8 mouse cellular contexts compared by ENCODE assay signal in the genomic region with DNA sequence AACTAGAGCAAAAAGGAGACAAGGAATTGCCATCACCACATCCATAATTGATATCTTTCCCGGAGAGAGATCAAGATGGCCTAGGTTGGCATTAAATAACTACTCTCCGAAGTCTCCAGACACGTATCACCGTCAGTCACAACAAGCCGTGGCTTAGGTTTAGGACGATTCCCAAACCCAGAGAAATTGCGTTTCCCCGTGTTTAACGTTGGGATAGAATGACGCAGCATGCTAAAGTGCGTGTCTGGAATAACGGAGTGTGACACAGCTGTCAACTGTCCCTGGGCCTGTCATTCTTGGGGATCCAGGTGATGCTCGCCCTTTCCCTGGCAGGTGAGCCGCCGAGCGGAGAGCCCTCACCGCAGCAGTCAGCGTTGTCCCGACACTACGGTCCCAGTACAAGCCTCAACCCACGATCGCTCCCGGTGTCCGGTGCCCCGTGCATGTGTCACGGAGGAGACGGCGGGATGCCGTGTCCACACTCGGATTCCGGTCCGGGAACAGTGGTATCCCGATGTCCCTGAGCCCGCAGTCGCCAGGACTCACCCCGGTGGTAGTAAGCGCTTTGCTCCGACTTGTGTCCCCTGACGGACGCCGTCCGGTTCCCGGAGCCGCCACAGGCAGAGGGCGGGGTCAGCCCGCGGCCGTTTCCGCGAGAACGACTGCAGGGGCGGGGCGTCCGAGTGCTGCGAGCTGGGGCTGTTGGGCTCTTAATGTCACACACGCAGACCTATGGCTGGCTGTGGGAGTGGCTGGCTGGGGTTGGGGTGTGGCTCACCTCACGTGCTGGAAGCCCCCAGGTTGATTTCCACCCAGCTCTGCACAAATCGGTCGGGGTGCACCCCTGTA. TPM values are rescaled to one million over a fixed set of nuclear protein-coding genes. Genes with fewer than 3 reads are reported as not detected.
DNase-seq lines count a peak whose midpoint lies in the region; ATAC-seq lines count a peak whose summit lies in the region.

No protein-coding gene starts in this region.

- peaks cover 16% of the 10 kb centered on the region for H3K4me1 ChIP-seq in hindbrain, embryonic 15.5 days (replicated peaks)

- peaks cover 1% of the 10 kb centered on the region; the same call in 1 of the 2 replicates for H3K36me3 ChIP-seq in hindbrain, embryonic 15.5 days

- no peaks in the 10 kb centered on the region for H3K27me3 ChIP-seq in hindbrain, embryonic 15.5 days

- H3K27ac ChIP-seq in hindbrain, embryonic 15.5 days (replicated peaks), result peak overlapping the region; percentile 75

- peak overlapping the region; percentile 82 for H3K4me2 ChIP-seq in hindbrain, embryonic 15.5 days

- peak; percentile 52 for DNase-seq in WW6 (ENCODE audit: low read depth, low spot score)
- DNase-seq in cerebellum, postnatal 36 days, result peak; percentile 93 to 96
- DNase-seq in frontal cortex, postnatal 36 days (ENCODE audit: low spot score in 2 of 2), result peak; percentile 85 to 88
- DNase-seq in left cerebral cortex, adult 11 months (ENCODE audit: low spot score), result peak; percentile 73
- peak; percentile 97 for DNase-seq in lung, postnatal 36 days
- peak; percentile 89 for DNase-seq in retina, embryonic 14.5 days (ENCODE audit: low spot score)
- peak; percentile 95 to 96 for DNase-seq in thymus, postnatal 36 days

- H3K9me3 ChIP-seq in hindbrain, embryonic 15.5 days, result no peaks in the 10 kb centered on the region

- ATAC-seq in hindbrain, embryonic 15.5 days (ENCODE audit: low FRiP score, low read depth), result peak; percentile 95

- peak overlapping the region; percentile 63 for H3K4me3 ChIP-seq in hindbrain, embryonic 15.5 days

- H3K9ac ChIP-seq in hindbrain, embryonic 15.5 days, result peak overlapping the region; percentile 73

- under 1% methylated on average over 59 of the region's 59 CpGs for WGBS in hindbrain, embryonic 15.5 days

RNA-seq across cellular contexts. Expression of a gene that starts 3.6 kb away (rescaled TPM):
- polyA plus RNA-seq in hindbrain, embryonic 15.5 days (2015; fragmentation: Nextera tagmentation; extraction: Ambion mirVana), result 20.9 and 23.0 TPM in 2 replicates

RNA-seq across cellular contexts. Expression of a gene that starts 59.1 kb away (rescaled TPM):
- polyA plus RNA-seq in hindbrain, embryonic 15.5 days (2015; fragmentation: Nextera tagmentation; extraction: Ambion mirVana), result 1.7 and 1.8 TPM in 2 replicates

Comparison
In these comparisons a context has a peak if more than half of its experiments do, and no peak if none do; other contexts are left out.
1. Peak in every context shown above with its lines: DNase-seq, ATAC-seq, H3K4me3 ChIP-seq and H3K27ac ChIP-seq.